Mouse (Mus musculus) heart, embryonic 12.5 days (tissue): ENCODE results near the gene Rnps1. TPM values are rescaled to one million over a fixed set of nuclear protein-coding genes. Genes with fewer than 3 reads are reported as not detected.
"Not testable (repeated sequence)": the region's sequence is repeated elsewhere in the genome, so short reads cannot be mapped to it uniquely, and the experiment has no call there.

Source experiments
- ATAC-seq: fragments of 200-750 bp; cut with Nextera tagmentation; 2 replicates; pipeline ENCODE4 v1.8.0; 2017; ENCODE audit warnings: moderate TSS enrichment, moderate library complexity; ENCODE audit not compliant: insufficient number of reproducible peaks, low FRiP score
- H3K27ac ChIP-seq: fragments of 300-500 bp; sonication (generic); 2 replicates; pipeline ENCODE4 v1.5.1; 2016; ENCODE audit warnings: mild to moderate bottlenecking, moderate library complexity; ENCODE audit not compliant: poor library complexity, severe bottlenecking
- H3K27me3 ChIP-seq: fragments of 300-500 bp; sonication (generic); replicated peaks from 2 replicates; pipeline ENCODE4 v1.6.1; 2016; ENCODE audit warnings: mild to moderate bottlenecking, moderate library complexity
- H3K36me3 ChIP-seq: fragments of 300-500 bp; sonication (generic); 2 replicates; pipeline ENCODE4 v1.6.1; 2016; ENCODE audit warnings: mild to moderate bottlenecking, moderate library complexity
- H3K4me1 ChIP-seq: fragments of 300-500 bp; sonication (generic); replicated peaks from 2 replicates; pipeline ENCODE4 v1.6.1; 2016; ENCODE audit warnings: mild to moderate bottlenecking
- H3K4me2 ChIP-seq: fragments of 300-500 bp; sonication (generic); 2 replicates; pipeline ENCODE4 v1.6.1; 2016; ENCODE audit warnings: mild to moderate bottlenecking, moderate library complexity
- H3K4me3 ChIP-seq: fragments of 300-500 bp; sonication (generic); 2 replicates; pipeline ENCODE4 v1.5.1; 2016; ENCODE audit warnings: mild to moderate bottlenecking
- H3K9ac ChIP-seq: fragments of 300-500 bp; sonication (generic); 2 replicates; pipeline ENCODE4 v1.6.1; 2016; ENCODE audit warnings: mild to moderate bottlenecking, moderate library complexity
- H3K9me3 ChIP-seq: fragments of 300-500 bp; sonication (generic); replicated peaks from 2 replicates; pipeline ENCODE4 v1.6.1; 2016; ENCODE audit warnings: mild to moderate bottlenecking, moderate library complexity
- WGBS: fragments of 180-500 bp; shearing (Covaris S2); methylation state at CpG from one replicate; pipeline ENCODE4 v1.1.7; 2016; 5-methylcytosine and 5-hydroxymethylcytosine counted together
- polyA plus RNA-seq: library from polyadenylated mRNA; unstranded; fragments of >200 nt; fragmentation: Nextera tagmentation; extraction: Ambion mirVana; gene quantifications from 2 replicates; pipeline ENCODE4 v1.2.1, GENCODE M21; 2016

The Rnps1 gene
- polyA plus RNA-seq, 1 experiment from 2014 or later = 247 TPM

DNA sequence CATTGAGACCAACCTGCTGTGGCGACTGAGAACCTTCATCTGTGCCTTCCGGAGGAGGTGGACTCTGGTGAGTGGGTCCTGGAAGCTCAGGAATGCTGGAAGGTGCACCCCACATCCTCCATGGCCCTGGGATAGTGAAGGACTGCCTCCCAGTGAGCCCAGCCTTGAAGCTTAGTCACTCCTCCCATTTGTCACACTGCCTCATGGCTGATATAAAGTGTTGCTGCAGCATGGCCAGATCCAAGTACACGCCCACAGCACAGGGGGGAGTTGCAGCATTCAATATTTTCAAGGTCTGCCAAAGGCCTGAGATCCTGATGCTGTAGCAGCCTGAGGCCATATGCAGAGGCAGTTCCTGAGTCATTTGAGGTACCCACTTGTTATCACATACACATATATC, 12.0 kb upstream of the Rnps1 start:
- Histone ChIP-seq H3K9ac (no peak overlapping the region), H3K27ac (no peak overlapping the region), H3K9me3 (no peaks in the 10 kb centered on the region), H3K4me2 (no peak overlapping the region), H3K36me3 (peaks cover 48% of the 10 kb centered on the region), H3K4me1 (no peaks in the 10 kb centered on the region), H3K27me3 (no peaks in the 10 kb centered on the region), H3K4me3 (no peak overlapping the region)
- WGBS = 79% methylated on average over 3 of the region's 3 CpGs
- no peak for ATAC-seq

DNA sequence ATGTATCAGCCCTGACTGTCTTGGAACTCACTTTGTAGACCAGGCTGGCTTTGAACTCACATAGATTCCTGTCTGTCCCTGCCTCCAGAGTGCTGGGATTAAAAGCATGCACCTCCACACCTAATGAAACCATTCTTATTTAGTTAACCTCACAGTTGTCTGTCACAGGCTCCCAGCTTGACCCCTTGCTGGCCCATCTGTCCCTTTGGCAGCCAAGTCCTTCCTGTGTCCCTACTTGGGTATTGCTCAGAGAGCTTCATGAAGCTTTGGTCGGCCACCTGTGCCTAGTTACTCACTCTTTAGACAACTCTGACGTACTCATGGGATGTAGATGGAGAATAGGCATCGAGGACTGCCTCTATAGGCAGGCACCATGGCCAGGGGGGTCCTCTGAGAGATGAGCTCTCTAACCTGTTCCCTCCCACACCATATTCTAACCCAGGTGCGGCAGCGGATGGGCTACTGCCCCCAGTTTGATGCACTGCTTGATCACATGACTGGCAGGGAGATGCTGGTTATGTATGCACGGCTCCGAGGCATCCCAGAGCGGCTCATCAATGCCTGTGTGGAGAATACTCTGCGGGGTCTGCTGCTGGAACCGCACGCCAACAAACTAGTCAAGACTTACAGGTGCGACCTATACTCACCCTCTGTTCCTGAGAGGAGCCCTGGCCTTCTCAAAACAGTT, 7.1 kb upstream of the Rnps1 start:
- ATAC-seq = no peak
- Histone ChIP-seq H3K27ac (no peak overlapping the region), H3K4me2 (no peak overlapping the region), H3K9me3 (no peaks in the 10 kb centered on the region), H3K4me3 (no peak overlapping the region), H3K36me3 (peaks cover 71% of the 10 kb centered on the region), H3K9ac (no peak overlapping the region), H3K4me1 (no peaks in the 10 kb centered on the region), H3K27me3 (no peaks in the 10 kb centered on the region)
- WGBS = 85% methylated on average over 12 of the region's 12 CpGs

DNA sequence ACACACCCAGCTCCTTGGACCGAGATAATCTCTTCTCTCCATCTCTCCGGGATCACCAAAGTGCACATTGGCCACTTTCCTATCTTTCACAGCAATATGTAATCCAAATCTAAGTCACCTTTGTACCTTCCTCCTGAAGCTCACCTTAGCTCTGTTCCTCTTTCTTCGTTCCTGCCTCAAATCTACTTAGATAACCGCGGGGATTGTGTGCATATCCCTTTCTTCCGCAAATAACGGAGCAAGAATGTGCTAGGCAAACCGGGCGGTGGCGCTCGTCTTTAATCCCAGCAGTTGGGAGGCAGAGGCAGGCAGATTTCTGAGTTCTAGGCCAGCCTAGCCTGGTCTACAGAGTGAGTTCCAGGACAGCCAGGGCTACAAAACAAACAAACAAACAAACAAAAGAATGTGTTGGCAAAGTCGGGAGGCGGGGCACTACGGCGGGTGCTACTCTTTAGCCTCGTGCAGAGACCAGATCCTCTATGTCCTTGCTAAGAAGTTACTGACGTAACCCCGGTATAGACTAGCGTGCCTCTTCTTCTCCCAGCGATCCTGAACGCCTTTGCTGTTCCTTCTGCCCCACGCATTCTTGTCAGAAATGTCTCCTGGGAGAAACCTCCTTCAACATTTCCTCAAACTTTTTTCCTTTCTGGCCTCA, 681 bp upstream of the Rnps1 start:
- Histone ChIP-seq H3K4me2 (peak overlapping the region; percentile 99), H3K27ac (peak overlapping the region; percentile 92), H3K27me3 (no peaks in the 10 kb centered on the region), H3K4me1 (peaks cover 39% of the 10 kb centered on the region), H3K9ac (peak overlapping the region; percentile 69), H3K9me3 (no peaks in the 10 kb centered on the region), H3K4me3 (peak overlapping the region; percentile 98), H3K36me3 (peaks cover 52% of the 10 kb centered on the region)
- WGBS = 26% methylated on average over 22 of the region's 22 CpGs
- ATAC-seq = peak; percentile 40

DNA sequence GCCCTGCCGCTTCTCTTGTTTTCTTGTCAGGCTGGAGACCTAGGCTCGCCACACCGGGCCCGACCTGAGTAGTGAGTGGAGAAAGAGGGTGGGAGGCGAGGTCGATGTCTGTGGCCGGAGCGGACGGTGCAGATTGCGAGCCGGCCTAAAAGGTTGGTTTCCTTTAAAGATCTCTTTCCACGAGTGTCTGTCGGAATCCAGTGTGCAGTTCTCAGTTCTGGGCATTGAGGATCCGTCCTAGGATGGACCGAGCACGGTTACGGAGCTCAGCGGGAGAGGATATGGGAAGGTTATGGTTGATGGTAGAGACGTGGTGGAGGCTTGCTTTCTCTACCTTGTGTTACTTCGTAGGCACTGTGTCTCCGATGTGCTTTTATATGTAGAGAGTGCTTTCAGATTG, 646 bp downstream of the Rnps1 start:
- no peak for ATAC-seq
- Histone ChIP-seq H3K9ac (peak overlapping the region; percentile 94), H3K4me3 (peak overlapping the region; percentile 98), H3K27ac (peak overlapping the region; percentile 96), H3K36me3 (peaks cover 52% of the 10 kb centered on the region), H3K4me1 (peaks cover 39% of the 10 kb centered on the region), H3K4me2 (peak overlapping the region; percentile 99), H3K27me3 (no peaks in the 10 kb centered on the region), H3K9me3 (no peaks in the 10 kb centered on the region)
- under 1% methylated on average over 21 of the region's 21 CpGs for WGBS

DNA sequence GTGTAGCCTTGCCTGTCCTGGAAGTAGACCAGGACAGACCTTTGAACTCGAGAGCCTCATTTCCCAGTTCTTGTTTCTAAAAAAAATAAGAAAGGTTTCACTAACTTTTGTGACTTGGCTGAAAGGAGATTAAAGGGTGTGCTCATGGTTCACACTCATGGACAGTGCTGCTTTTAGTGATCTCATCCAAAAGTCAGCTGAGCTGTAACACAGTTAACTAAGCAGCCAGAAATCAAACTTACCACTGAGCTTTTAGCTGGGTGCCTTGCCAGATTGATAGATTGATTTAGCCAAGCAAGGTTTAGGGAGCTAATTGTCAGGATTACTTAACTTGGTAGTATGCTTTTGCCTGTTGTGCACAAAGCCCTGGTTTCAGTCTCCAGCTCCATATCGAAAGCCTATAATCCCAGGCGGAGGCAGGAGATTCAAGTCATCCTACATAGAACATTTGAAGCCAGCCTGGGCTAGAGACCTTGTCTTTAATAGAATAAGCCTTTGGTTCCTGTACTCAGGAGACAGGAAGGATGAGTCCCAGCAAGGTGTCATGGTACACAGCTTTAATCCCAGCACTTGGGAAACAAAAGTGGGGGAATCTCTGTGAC, 1.8 kb downstream of the Rnps1 start:
- Histone ChIP-seq H3K36me3 (peaks cover 56% of the 10 kb centered on the region), H3K27me3 (no peaks in the 10 kb centered on the region), H3K9me3 (no peaks in the 10 kb centered on the region), H3K9ac (peak overlapping the region; percentile 94), H3K4me3 (peak overlapping the region; percentile 98), H3K27ac (no peak overlapping the region), H3K4me2 (peak overlapping the region; percentile 99), H3K4me1 (peaks cover 39% of the 10 kb centered on the region)
- 75% methylated on average over 3 of the region's 3 CpGs for WGBS
- no peak for ATAC-seq

DNA sequence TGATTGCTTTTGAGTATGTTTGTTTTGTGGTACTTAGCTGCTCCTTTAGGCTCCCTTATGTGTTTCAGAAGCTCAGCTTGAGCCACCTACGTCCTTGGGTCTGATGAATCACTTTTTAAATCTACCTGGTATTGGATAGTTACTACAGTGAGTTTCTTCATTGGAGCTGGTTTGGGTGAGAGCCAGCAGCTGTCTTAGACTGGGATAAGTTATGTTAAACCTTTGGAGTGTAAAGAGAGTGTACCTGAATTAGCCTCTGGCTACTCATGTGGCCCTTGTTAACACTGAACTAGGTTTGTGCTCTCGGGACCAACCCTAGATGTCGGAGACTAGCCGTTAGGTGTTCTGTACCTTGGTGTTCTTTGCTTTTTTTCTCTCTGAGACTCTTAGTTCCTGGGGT, 8.7 kb downstream of the Rnps1 start:
- Histone ChIP-seq H3K9ac (no peak overlapping the region), H3K4me2 (no peak overlapping the region), H3K27ac (no peak overlapping the region), H3K9me3 (no peaks in the 10 kb centered on the region), H3K4me1 (peaks cover 6% of the 10 kb centered on the region; the same call in 1 of the 2 replicates), H3K27me3 (no peaks in the 10 kb centered on the region), H3K4me3 (no peak overlapping the region), H3K36me3 (peaks cover 71% of the 10 kb centered on the region)
- 95% methylated on average over 4 of the region's 4 CpGs for WGBS
- no peak for ATAC-seq

DNA sequence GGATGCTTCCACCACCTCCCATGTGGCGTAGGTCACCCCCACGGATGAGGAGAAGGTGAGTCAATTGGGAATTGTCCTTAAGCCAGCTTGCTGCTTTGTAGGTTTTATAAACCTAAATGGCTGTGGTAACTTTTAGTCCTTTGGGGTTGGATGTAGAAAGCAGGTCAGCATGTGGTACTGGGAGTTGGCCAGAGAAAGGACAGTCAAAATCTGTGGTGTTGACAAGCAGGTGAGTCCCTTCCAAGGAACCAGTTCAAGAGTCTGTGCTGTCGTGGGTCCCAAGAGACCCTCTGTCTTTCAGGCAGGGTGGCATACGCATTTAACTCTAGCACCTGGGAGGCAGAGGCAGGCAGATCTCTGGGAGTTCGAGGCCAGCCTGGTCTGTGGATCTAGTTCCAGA, 10.1 kb downstream of the Rnps1 start:
- Histone ChIP-seq H3K9ac (no peak overlapping the region), H3K4me2 (no peak overlapping the region), H3K4me1 (peaks cover 14% of the 10 kb centered on the region), H3K27ac (no peak overlapping the region), H3K36me3 (peaks cover 57% of the 10 kb centered on the region), H3K4me3 (no peak overlapping the region), H3K9me3 (no peaks in the 10 kb centered on the region), H3K27me3 (no peaks in the 10 kb centered on the region)
- no peak for ATAC-seq
- 96% methylated on average over 5 of the region's 5 CpGs for WGBS

DNA sequence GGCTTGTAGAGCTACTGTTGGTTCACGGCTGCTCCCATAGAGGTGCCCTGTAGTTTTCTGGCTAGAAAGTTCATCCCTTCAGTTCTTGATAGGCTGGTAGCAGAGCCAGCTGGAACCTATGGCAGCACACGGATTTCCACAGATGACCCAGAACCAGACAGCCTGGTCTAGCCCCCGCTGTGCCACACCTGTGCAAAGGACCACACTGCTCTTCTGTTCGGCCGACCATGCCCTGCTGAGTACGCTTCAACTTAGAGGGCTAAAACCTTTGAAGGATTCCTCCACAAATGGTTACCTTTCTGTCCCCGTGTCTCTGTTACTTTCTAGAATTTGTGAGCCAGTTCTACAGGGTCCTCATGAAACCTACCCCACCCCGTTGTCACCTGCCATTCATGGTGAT, 11.0 kb downstream of the Rnps1 start:
- not testable (repeated sequence) for H3K27ac ChIP-seq, H3K4me2 ChIP-seq, H3K9ac ChIP-seq, H3K9me3 ChIP-seq, H3K4me3 ChIP-seq, ATAC-seq, H3K27me3 ChIP-seq
- 94% methylated on average over 6 of the region's 8 CpGs for WGBS
- Histone ChIP-seq H3K4me1 (peaks cover 22% of the 10 kb centered on the region), H3K36me3 (peaks cover 48% of the 10 kb centered on the region)

DNA sequence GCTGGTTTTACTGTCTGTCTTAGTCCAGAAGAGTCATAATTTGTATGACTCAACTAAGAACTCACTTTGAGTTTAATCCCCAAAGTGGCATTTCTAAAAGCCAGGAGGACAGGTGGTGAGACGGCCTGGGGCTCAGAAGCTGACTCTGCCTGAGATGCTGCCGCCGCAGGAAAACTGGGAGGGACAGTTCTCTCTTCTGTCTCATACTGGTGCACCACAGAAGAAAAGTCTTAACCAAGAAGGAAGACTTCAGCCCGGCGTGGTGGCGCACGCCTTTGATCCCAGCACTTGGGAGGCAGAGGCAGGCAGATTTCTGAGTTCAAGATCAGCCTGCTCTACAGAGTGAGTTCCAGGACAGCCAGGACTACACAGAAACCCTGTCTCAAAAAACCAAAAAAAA, 11.5 kb downstream of the Rnps1 start:
- Histone ChIP-seq H3K27ac (peak overlapping the region; percentile 98; the same call in 1 of the 2 replicates), H3K36me3 (peaks cover 43% of the 10 kb centered on the region), H3K4me3 (peak overlapping the region; percentile 80; the same call in 1 of the 2 replicates), H3K9me3 (no peaks in the 10 kb centered on the region), H3K4me1 (peaks cover 28% of the 10 kb centered on the region), H3K27me3 (no peaks in the 10 kb centered on the region), H3K9ac (no peak overlapping the region), H3K4me2 (peak overlapping the region; percentile 66)
- 90% methylated on average over 7 of the region's 7 CpGs for WGBS
- no peak for ATAC-seq

DNA sequence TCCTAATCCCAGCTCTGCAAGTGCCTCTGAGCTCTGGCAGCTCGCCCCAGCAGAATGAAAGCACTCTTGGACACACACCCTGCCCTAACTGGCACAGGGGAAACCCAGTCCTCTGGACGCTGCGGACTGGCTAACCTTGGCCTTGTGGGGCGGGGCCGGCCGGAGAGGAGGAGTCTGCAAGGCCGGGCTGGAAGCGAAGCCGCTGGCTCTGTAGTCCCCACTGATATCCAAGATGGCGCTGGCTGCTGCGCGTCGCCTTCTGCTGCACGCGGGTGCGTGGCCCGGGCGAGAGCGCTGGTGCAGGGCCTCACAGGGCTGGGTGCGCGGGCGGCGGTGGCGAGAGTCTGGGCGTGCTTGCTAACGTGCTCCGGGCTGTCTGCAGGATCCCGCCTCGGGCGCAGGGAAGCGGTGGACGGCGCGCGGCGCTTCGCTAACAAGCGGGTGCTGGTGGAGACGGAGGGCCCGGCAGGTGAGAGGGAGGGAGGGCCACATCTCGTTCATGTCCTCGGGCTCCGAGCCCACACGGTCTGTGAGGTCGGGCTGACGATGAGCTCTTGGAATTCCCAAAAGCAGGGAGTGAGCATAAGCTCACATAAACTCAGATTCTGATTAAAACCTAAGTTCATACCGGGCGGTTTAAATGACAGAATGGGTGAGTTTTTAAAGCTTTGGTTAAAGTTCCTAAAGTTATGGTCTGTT, 12.3 kb downstream of the Rnps1 start, which contains the start of gene Eci1:
Gene Eci1 (plus strand): TSS at position 171 of the 699 bp plus-strand sequence.
- WGBS = under 1% methylated on average over 48 of the region's 48 CpGs
- peaks cover 28% of the 10 kb centered on the region for H3K4me1 ChIP-seq

DNA sequence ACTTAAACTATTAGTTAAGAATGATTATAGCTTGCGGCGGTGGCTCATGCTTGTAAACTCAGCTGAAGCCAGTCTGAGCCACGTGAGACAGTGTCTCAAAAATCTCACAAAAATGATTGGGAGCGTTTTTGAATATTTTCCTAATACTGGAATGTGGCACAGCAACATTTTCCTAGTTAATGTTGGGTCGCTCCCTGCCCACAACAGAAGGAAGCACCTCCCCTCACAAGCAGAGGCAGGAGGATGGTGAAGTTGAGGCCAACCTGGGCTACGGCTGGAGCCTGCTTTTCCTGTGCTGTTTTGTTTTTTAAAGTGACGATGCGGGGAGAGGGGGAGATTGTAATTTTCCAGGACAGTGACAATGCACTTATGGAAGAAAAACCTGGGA, 12.8 kb downstream of the Rnps1 start:
- 5% methylated on average over 8 of the region's 8 CpGs for WGBS
- no peaks in the 10 kb centered on the region for H3K27me3 ChIP-seq
- H3K4me3 ChIP-seq = peak overlapping the region; percentile 80
- no peaks in the 10 kb centered on the region for H3K9me3 ChIP-seq
- peak overlapping the region; percentile 98 for H3K27ac ChIP-seq
- peaks cover 35% of the 10 kb centered on the region for H3K36me3 ChIP-seq
- H3K9ac ChIP-seq = peak overlapping the region; percentile 92
- H3K4me1 ChIP-seq = peaks cover 28% of the 10 kb centered on the region
- peak overlapping the region; percentile 66 for H3K4me2 ChIP-seq
- ATAC-seq = 0 out of 2 replicates have a peak, but pooled peaks have one; percentile 27

More for the DNA sequence above, 12.3 kb downstream of the Rnps1 start, which contains the start of gene Eci1:
- peak within 1 kb of the TSS; percentile 98 for H3K27ac ChIP-seq
- H3K9me3 ChIP-seq = no peaks in the 10 kb centered on the region
- peak within 1 kb of the TSS; percentile 92 for H3K9ac ChIP-seq
- peak; percentile 97 for ATAC-seq
- peaks cover 37% of the 10 kb centered on the region for H3K36me3 ChIP-seq
- peak within 1 kb of the TSS; percentile 80 for H3K4me3 ChIP-seq
- H3K4me2 ChIP-seq = peak within 1 kb of the TSS; percentile 66
- H3K27me3 ChIP-seq = no peaks in the 10 kb centered on the region
